Mouse (Mus musculus): ENCODE measurements around the gene Kmt2e. TPM values are rescaled to one million over a fixed set of nuclear protein-coding genes. Genes with fewer than 3 reads are reported as not detected.
A peak's percentile ranks its signal among the peaks of the same experiment; 100 is the strongest.

Gene Kmt2e
- total and polyA plus RNA-seq, 3 experiments = 16.2 to 75.6 (median 29.3) TPM

DNA sequence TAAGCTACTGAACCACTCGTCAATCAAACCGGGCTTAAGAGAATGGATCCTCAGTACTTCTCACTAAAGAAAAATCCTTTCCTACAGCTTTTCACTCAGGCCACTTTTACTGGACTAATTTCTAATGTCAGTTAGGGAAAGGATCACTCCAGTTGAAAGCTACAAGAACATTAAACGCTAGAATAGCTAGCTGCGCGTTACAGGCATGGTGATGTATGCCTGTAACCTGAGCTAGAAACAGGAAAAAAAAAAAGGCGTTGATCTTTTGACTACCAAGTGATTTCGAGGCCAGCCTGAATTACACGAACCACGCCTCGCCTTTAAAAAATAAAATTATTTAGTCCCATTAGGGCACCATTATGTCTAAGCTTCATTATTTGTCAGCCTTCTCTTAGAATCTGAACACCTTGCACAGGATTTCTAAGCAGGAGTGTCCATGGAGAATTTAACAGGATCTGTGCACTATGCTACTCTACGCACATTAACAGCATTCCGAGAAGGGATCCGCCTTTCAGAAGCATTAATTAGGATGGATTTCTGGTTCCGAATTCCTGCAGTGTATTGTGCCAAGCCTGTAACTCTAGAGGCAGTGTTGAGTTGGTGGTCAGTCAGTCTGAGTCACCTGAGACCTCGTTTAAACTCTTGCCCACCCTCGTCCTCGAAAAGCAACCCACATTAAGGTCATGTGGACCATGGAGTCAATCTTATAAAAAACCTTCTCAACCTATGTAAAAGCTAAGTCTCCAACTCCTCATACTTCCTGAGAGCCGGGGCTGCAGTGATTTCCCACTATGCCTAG is 15.2 kb upstream of the Kmt2e start:
- Histone ChIP-seq H3K36me3 (ENCODE audit: control insufficient read depth in 1 of 2, insufficient read depth in 2 of 2, low read length in 2 of 2) (peaks cover 7 to 22% of the 10 kb centered on the region in 2 experiments), H3K9me3 (replicated peaks; ENCODE audit: insufficient read depth, low read length) (no peaks in the 10 kb centered on the region), H3K4me3 (ENCODE audit: control insufficient read depth in 1 of 2, insufficient read depth in 1 of 2, low read depth in 2 of 2, low read length in 2 of 2) (peak overlapping the region; percentile 80), H3K9ac (ENCODE audit: control insufficient read depth, low read depth, low read length, poor library complexity, severe bottlenecking) (peak overlapping the region; percentile 83), H3K79me2 (ENCODE audit: control insufficient read depth, insufficient read depth, low read length, poor library complexity) (peaks cover 8% of the 10 kb centered on the region), H3K27me3 (ENCODE audit: control insufficient read depth in 1 of 2, insufficient read depth in 2 of 2, low read length in 2 of 2) (no peaks in the 10 kb centered on the region), H3K4me1 (ENCODE audit: control insufficient read depth in 1 of 2, insufficient read depth in 2 of 2, low read length in 2 of 2) (peaks cover 5 to 10% of the 10 kb centered on the region in 2 experiments; a peak in 3 of 4 replicates), H3K27ac (ENCODE audit: control insufficient read depth, low read depth, low read length) (peak overlapping the region; percentile 94)
- no peak for DNase-seq (ENCODE audit: low read depth, low spot score)
- TF ChIP-seq ELF1 (IDR thresholded peaks at IDR 0.05; ENCODE audit: low read depth, low read length) (no peak), JUND (IDR thresholded peaks at IDR 0.05; ENCODE audit: low read depth, low read length) (no peak), ZNF384 (IDR thresholded peaks at IDR 0.05; ENCODE audit: low read depth, low read length) (peak; percentile 88), MYB (IDR thresholded peaks at IDR 0.05; ENCODE audit: low read depth, low read length) (no peak), MYC (IDR thresholded peaks at IDR 0.05; ENCODE audit: low read depth, low read length) (peak; percentile 19; the same call in 1 of the 2 replicates), CTCF (IDR thresholded peaks at IDR 0.05 in 2 of 3, conservative IDR thresholded peaks at IDR 0.05 in 1 of 3; ENCODE audit: control insufficient read depth in 1 of 3, insufficient read depth in 1 of 3, low read depth in 2 of 3, low read length in 3 of 3, poor library complexity in 1 of 3, severe bottlenecking in 1 of 3) (peak in 1 of 3 experiments; percentile 25; a peak in 1 of 6 replicates), TBP (IDR thresholded peaks at IDR 0.05; ENCODE audit: low read depth, low read length) (0 out of 2 replicates have a peak, but pooled peaks have one; percentile 5)

DNA sequence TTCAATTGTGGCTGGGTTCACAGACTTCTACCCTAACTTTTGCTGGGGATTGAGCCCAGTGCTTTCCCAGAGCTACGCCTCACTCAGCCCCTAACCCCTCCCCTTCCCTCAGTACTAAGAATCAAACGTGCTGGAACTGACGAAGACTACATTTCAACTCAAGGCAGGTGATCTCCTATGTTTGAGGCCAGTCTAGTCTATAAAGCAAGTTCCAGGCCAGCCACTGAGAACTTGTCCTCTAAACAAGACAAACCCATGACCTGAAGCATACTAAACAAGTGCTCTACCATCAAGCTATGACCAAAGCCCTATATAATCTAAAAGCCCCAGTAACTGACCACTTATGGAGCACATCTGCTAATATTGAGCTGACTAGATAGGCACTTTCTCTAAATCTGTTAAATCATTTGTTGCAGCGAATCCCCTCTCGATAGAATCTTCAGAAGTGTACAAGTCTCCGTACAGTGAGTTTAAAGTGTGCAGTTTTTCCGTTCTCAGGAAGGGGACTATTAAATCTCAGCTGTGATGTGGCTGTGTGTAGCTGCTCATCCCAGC is 14.5 kb upstream of the Kmt2e start:
- Histone ChIP-seq H3K4me1 (ENCODE audit: control insufficient read depth in 1 of 2, insufficient read depth in 2 of 2, low read length in 2 of 2) (peaks cover 5 to 10% of the 10 kb centered on the region in 2 experiments; a peak in 3 of 4 replicates), H3K27ac (ENCODE audit: control insufficient read depth, low read depth, low read length) (no peak overlapping the region), H3K27me3 (ENCODE audit: control insufficient read depth in 1 of 2, insufficient read depth in 2 of 2, low read length in 2 of 2) (no peaks in the 10 kb centered on the region), H3K79me2 (ENCODE audit: control insufficient read depth, insufficient read depth, low read length, poor library complexity) (peaks cover 13% of the 10 kb centered on the region), H3K4me3 (ENCODE audit: control insufficient read depth in 1 of 2, insufficient read depth in 1 of 2, low read depth in 2 of 2, low read length in 2 of 2) (no peak overlapping the region), H3K36me3 (ENCODE audit: control insufficient read depth in 1 of 2, insufficient read depth in 2 of 2, low read length in 2 of 2) (peaks cover 10 to 22% of the 10 kb centered on the region in 2 experiments), H3K9ac (ENCODE audit: control insufficient read depth, low read depth, low read length, poor library complexity, severe bottlenecking) (no peak overlapping the region), H3K9me3 (replicated peaks; ENCODE audit: insufficient read depth, low read length) (no peaks in the 10 kb centered on the region)
- DNase-seq (ENCODE audit: low read depth, low spot score) = no peak
- TF ChIP-seq NRF1 (IDR thresholded peaks at IDR 0.05; ENCODE audit: insufficient read depth, low read depth, low read length, poor library complexity, severe bottlenecking) = no peak
- peak; percentile 60; the same call in 1 of the 2 replicates for TF ChIP-seq POLR2AphosphoS2 (IDR thresholded peaks at IDR 0.05; ENCODE audit: low read length)
- TF ChIP-seq NELFE (IDR thresholded peaks at IDR 0.05; ENCODE audit: low read depth, low read length) = 0 out of 2 replicates have a peak, but pooled peaks have one; percentile 24
- peak; percentile 62 for TF ChIP-seq ZMIZ1 (IDR thresholded peaks at IDR 0.05; ENCODE audit: low read depth, low read length)

DNA sequence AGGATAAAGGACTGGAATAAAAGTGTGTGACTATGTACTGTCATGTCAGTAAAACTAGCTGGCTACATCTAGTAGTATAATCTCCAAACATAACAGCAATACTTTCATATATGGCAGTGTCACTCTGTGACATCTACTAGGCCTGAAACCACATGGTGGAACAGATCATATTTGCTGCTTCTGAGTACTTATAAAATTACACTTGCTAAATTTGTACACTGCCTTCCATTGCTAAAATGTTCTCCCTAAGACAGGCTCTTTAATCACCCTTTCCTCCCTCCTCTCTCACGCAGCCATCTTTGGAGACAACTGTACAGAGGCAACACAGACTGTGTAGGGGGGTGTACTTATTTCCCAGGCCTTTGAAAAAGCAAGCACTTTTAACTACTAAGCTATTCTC is 13.8 kb upstream of the Kmt2e start:
- no peak for TF ChIP-seq ZC3H11A (IDR thresholded peaks at IDR 0.05; ENCODE audit: low read depth, low read length)
- TF ChIP-seq POLR2AphosphoS5 (IDR thresholded peaks at IDR 0.05; ENCODE audit: borderline replicate concordance, low read depth, low read length) = no peak
- TF ChIP-seq POLR2A (IDR thresholded peaks at IDR 0.05; ENCODE audit: control insufficient read depth in 1 of 2, insufficient read depth in 1 of 2, low read depth in 1 of 2, low read length in 2 of 2, poor library complexity in 1 of 2) = peak in 1 of 2 experiments; percentile 37; a peak in 1 of 4 replicates
- no peak for TF ChIP-seq ETS1 (IDR thresholded peaks at IDR 0.05; ENCODE audit: low read depth, low read length)
- Histone ChIP-seq H3K9me3 (replicated peaks; ENCODE audit: insufficient read depth, low read length) (no peaks in the 10 kb centered on the region), H3K27ac (ENCODE audit: control insufficient read depth, low read depth, low read length) (no peak overlapping the region), H3K27me3 (ENCODE audit: control insufficient read depth in 1 of 2, insufficient read depth in 2 of 2, low read length in 2 of 2) (no peaks in the 10 kb centered on the region), H3K36me3 (ENCODE audit: control insufficient read depth in 1 of 2, insufficient read depth in 2 of 2, low read length in 2 of 2) (peaks cover 10 to 22% of the 10 kb centered on the region in 2 experiments), H3K4me1 (ENCODE audit: control insufficient read depth in 1 of 2, insufficient read depth in 2 of 2, low read length in 2 of 2) (peaks cover 5 to 10% of the 10 kb centered on the region in 2 experiments; a peak in 3 of 4 replicates), H3K79me2 (ENCODE audit: control insufficient read depth, insufficient read depth, low read length, poor library complexity) (peaks cover 14% of the 10 kb centered on the region), H3K9ac (ENCODE audit: control insufficient read depth, low read depth, low read length, poor library complexity, severe bottlenecking) (no peak overlapping the region), H3K4me3 (ENCODE audit: control insufficient read depth in 1 of 2, insufficient read depth in 1 of 2, low read depth in 2 of 2, low read length in 2 of 2) (no peak overlapping the region)
- no peak for DNase-seq (ENCODE audit: low read depth, low spot score)
